Mouse (Mus musculus) brain, embryonic 14.5 days (tissue): Measurements from ENCODE around the gene Nle1. TPM values are rescaled to one million over a fixed set of nuclear protein-coding genes. Genes with fewer than 3 reads are reported as not detected.

Experiments used
- DNase-seq: peaks from one replicate; pipeline ENCODE4 v3.0.0-alpha.2; 2011; ENCODE audit warnings: low read depth
- CTCF ChIP-seq: fragments of 200-500 bp; IDR thresholded peaks from 2 replicates; pipeline ENCODE4 v1.5.1; 2012; ENCODE audit warnings: inconsistent platforms, mild to moderate bottlenecking, moderate library complexity, borderline replicate concordance; ENCODE audit not compliant: insufficient read depth, insufficient read length; ENCODE audit errors: extremely low read depth
- POLR2A ChIP-seq: fragments of 200-500 bp; IDR thresholded peaks from 2 replicates; pipeline ENCODE4 v1.6.1; 2012; ENCODE audit warnings: mild to moderate bottlenecking, inconsistent platforms, borderline replicate concordance; ENCODE audit not compliant: poor library complexity, insufficient read depth, insufficient read length, severe bottlenecking; ENCODE audit errors: extremely low read depth
- polyA plus RNA-seq: library from polyadenylated mRNA; depleted of rRNA; stranded (reverse); fragments of >200 nt; gene quantifications from 2 replicates; pipeline ENCODE4 v1.2.3, GENCODE M21; 2012; rRNA removed

The Nle1 gene
- 59.1 and 92.3 TPM in 2 replicates for polyA plus RNA-seq

DNA sequence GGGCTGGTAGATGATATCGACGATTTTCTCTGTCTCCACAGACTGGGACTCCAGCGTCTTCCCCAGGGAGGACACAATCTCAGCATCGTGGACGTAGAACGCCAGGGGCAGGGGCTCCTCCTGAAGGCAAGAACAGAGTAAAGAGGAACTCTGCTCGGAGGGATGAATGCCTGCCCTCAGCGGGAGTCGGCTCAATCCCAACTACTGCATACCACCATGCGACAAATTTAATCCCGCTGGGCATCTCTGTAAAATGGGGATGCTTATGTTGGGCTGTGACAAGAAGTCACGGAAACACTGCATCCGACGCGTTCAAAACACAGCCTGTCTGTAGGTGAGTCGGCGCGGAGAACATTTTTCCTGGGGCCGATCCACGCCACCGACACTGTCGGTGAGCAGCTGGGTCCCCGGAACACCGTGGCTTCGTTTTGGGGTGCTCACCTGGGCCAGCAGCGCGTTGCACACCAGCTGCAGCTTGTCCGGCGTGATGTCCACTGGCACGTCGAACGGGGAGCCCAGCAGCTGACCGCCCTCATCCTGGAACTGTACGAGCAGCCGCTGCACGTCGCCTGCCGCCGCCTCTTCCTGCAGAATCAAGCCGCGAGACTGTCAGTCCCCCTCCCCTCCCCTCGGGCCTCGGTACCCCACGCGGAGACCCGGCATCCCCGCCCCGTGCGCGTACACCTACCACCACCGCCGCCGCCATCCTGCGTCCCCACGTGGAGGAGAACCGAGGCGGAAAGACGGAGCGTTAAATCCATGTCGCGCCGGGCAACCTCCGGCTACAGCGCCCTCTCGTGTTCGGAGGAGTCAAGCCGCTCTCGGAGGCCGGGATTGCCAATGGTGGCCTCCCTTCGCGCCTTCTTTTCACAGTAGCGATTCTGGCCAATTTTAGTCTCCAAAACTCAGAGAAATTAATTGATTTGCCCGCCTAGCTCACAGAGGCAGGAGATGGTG, at the start of gene Nle1:
TSS of gene Nle1 (minus strand) at position 761 of the 957 bp plus-strand sequence.
- TF ChIP-seq CTCF (peak; percentile 91), POLR2A (peak; percentile 71; the same call in 1 of the 2 replicates)
- DNase-seq, result peak; percentile 94

- DNase-seq, result no peak
- TF ChIP-seq POLR2A (no peak), CTCF (no peak)
Measured at GRCm38 (mm10) chr11:82956925-82957324, 48.7 kb upstream of the Nle1 start.

GRCm38 (mm10) chr11:82954631-82955030, 46.4 kb upstream of the Nle1 start:
- TF ChIP-seq POLR2A (no peak), CTCF (no peak)
- DNase-seq, result no peak

GRCm38 (mm10) chr11:82952612-82953542, 44.7 kb upstream of the Nle1 start:
- no peak for TF ChIP-seq POLR2A
- TF ChIP-seq CTCF, result no peak
- DNase-seq, result no peak

DNA sequence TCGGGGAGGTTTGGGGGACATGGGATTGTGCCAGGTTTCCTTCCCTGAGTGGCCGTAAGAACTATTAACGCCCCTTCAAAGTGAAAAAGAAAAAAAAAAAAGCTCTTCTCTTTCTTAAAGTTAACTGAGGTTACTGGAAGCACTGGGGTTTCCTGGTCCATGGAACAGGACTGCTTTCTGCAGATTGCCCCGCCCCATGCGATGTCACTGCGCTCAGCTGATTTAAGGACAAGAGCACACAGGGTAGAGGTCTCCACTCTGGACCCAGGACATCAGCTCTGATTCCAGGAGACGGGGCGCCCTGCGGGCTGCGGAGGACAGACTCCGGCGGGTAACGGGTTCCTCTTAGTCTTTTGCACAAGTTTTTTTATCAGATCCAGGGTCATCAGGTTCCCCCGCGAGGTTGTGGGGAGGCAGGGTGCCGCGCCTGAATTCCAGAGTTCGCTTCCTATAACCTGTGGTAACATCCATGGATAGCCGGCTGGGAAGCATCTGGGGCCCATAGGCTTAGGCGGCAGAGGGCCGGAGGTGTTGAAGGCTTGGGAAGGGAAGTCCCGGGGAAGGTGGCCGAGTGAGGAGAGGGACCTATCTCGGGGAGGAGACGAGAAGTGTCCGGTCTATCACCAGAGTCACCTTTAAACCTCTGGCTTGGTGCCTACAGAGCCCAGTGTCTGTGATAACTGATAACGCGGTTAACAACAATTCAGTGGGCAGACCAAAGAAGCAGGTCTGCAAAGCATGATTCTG, 43.8 kb upstream of the Nle1 start:
- DNase-seq, result peak; percentile 6
- no peak for TF ChIP-seq POLR2A
- no peak for TF ChIP-seq CTCF

- no peak for DNase-seq
- no peak for TF ChIP-seq CTCF
- no peak for TF ChIP-seq POLR2A
Measured at GRCm38 (mm10) chr11:82950736-82951481, 42.7 kb upstream of the Nle1 start, which contains the start of gene Slfn5. Gene Slfn5 (plus strand): TSS chr11:82951349.

DNA sequence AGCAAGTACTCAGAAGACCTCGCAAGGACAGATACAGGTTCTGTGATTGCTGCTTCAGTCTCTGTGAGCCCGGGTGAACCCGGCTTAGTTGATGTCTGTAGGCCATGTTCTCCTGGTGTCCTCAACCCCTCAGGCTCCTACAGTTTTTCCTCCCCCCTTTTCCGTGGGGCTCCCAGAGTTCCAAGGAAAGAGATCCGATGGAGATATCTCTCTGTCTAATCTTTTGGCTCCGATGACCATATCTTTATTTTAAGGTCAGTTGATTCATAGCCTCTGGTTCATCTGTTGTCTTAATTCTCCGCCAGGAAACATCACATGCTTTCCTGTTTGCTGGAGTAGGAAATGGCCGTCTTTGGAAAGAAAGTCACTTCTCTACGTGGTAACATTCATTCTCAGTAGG, 40.8 kb upstream of the Nle1 start:
- DNase-seq, result no peak
- TF ChIP-seq CTCF (no peak), POLR2A (no peak)

GRCm38 (mm10) chr11:82947457-82947856, 39.2 kb upstream of the Nle1 start:
- TF ChIP-seq CTCF (no peak), POLR2A (no peak)
- no peak for DNase-seq

DNA sequence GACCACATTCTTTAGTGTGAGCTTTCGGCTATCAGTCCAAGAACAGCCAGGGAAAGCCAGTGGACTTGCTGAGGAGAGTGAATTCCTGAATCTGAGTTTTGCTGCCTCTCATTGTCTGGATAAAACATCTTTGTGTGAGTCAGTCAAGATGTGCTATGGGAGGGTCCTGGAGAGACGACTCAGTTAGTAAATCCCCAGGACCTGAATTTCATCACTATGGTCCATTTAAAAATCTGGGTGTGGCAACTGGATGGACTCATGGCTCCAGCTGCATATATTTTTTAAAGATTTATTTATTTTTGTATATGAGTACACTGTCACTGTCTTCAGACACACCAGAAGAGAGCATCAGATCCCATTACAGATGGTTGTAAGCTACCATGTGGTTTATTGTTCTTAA, 37.4 kb upstream of the Nle1 start:
- no peak for DNase-seq
- TF ChIP-seq CTCF, result no peak
- TF ChIP-seq POLR2A, result no peak

GRCm38 (mm10) chr11:82943336-82943735, 35.1 kb upstream of the Nle1 start:
- TF ChIP-seq POLR2A (no peak), CTCF (no peak)
- DNase-seq, result no peak

GRCm38 (mm10) chr11:82933186-82933585, 25.0 kb upstream of the Nle1 start:
- no peak for DNase-seq
- TF ChIP-seq CTCF (no peak), POLR2A (no peak)

- DNase-seq, result peak; percentile 32
Measured at GRCm38 (mm10) chr11:82931671-82932450, 23.6 kb upstream of the Nle1 start.

- DNase-seq, result peak; percentile 39
Measured at GRCm38 (mm10) chr11:82931161-82931560, 22.9 kb upstream of the Nle1 start.

DNA sequence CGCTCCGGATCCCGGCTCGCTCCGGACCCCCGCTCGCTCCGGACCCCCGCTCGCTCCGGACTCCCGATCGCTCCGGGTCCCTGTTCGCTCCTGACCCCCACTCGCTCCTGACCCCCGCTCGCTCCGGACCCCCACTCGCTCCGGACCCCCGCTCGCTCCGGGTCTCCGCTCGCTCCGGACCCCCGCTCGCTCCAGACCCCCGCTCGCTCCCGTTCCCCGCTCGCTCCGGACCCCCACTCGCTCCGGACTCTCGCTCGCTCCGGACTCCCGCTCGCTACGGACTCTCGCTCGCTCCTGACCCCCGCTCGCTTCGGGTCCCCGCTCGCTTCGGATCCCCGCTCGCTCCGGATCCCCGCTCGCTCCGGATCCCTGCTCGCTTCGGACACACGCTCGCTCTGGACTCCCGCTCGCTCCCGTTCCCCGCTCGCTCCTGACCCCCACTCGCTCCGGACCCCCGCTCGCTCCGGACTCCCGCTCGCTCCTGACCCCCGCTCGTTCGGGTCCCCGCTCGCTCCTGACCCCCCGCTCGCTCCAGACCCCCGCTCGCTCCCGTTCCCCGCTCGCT, 22.3 kb upstream of the Nle1 start:
- DNase-seq, result peak; percentile 48
